Mouse (Mus musculus) adrenal gland, adult 2 months (tissue): ENCODE measurements around the gene Smg9. TPM values are rescaled to one million over a fixed set of nuclear protein-coding genes. Genes with fewer than 3 reads are reported as not detected.
A peak's percentile ranks its signal among the peaks of the same experiment; 100 is the strongest.

Experiments used
- DNase-seq: peaks from one replicate; pipeline ENCODE4 v3.0.0; 2021
- polyA plus RNA-seq: library from polyadenylated mRNA; depleted of rRNA; stranded (reverse); fragments of >200 nt; gene quantifications from 2 replicates; pipeline ENCODE4 v1.2.3, GENCODE M21; 2012
- total RNA-seq, 2 experiments: library from RNA; stranded (reverse); gene quantifications; 2 replicates each; pipeline ENCODE4 v1.2.3; 2021

Smg9 gene
- total and polyA plus RNA-seq, 3 experiments = 19.7 to 46.0 (median 20.2) TPM

GRCm38 (mm10) chr7:24445266-24445926, 46.0 kb downstream of the Smg9 start:
- DNase-seq = no peak

GRCm38 (mm10) chr7:24446697-24447340, 47.4 kb downstream of the Smg9 start:
- DNase-seq = no peak

GRCm38 (mm10) chr7:24448782-24449517, 49.5 kb downstream of the Smg9 start:
- peak; percentile 72 for DNase-seq

GRCm38 (mm10) chr7:24450585-24451017, 51.2 kb downstream of the Smg9 start:
- DNase-seq = no peak

GRCm38 (mm10) chr7:24451855-24452311, 52.5 kb downstream of the Smg9 start, which contains the start of gene Irgc1:
Irgc1 (minus strand) TSS chr7:24452297.
- no peak for DNase-seq

- DNase-seq = peak; percentile 52
These were observed 54.8 kb downstream of the Smg9 start for GRCm38 (mm10) chr7:24454199-24454598.

- DNase-seq = peak; percentile 28
These were observed 56.3 kb downstream of the Smg9 start for GRCm38 (mm10) chr7:24455726-24456125.

- DNase-seq = no peak
These were observed 58.4 kb downstream of the Smg9 start for GRCm38 (mm10) chr7:24457726-24458370.

- no peak for DNase-seq
These were observed 60.0 kb downstream of the Smg9 start for GRCm38 (mm10) chr7:24459440-24459839.

- DNase-seq = peak; percentile 44
These were observed 60.4 kb downstream of the Smg9 start for GRCm38 (mm10) chr7:24459843-24460242.

- DNase-seq = peak; percentile 77
These were observed 62.1 kb downstream of the Smg9 start for GRCm38 (mm10) chr7:24461376-24462051.

GRCm38 (mm10) chr7:24462388-24463319, 63.2 kb downstream of the Smg9 start, which contains the start of gene Plaur:
Plaur (plus strand) TSS chr7:24462484.
- peak; percentile 67 for DNase-seq

GRCm38 (mm10) chr7:24466835-24467234, 67.4 kb downstream of the Smg9 start:
- DNase-seq = no peak

GRCm38 (mm10) chr7:24467886-24468285, 68.5 kb downstream of the Smg9 start:
- no peak for DNase-seq

- no peak for DNase-seq
These were observed 69.7 kb downstream of the Smg9 start for GRCm38 (mm10) chr7:24469126-24469525.

- peak; percentile 87 for DNase-seq
These were observed 70.9 kb downstream of the Smg9 start for GRCm38 (mm10) chr7:24470356-24470755.
